Mouse (Mus musculus) stomach, postnatal 0 days (tissue): ENCODE data around the gene Wdr74.

ENCODE experiments used
- CTCF ChIP-seq: IDR thresholded peaks from 2 replicates; pipeline ENCODE4 v1.5.1; 2016; ENCODE audit warnings: antibody characterized with exemption, low read depth, mild to moderate bottlenecking, moderate library complexity
- EP300 ChIP-seq: optimal IDR thresholded peaks from 2 replicates; pipeline ENCODE3; 2016; ENCODE audit warnings: antibody characterized with exemption

DNA sequence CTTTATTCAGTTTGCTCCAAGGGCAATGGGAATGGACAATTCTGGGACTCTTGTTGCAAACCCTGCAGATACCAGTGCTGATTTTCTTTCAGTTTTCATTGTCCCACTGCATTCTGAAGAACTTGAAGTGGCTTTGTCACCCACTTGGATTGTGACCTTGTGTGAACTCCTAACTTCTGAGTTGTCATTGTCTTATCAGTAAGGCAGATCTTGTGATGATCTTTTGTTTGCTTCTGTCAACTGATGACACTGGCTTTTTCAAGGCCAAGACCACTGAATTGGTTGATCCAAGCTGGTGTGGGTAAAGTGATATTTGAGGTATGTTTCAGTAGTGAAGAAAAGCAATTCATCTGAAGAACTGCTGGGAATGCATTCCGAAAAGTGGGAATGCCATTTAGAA is 9.8 kb downstream of the Wdr74 start:
- no peak for TF ChIP-seq CTCF
- TF ChIP-seq EP300: no peak
